Mouse (Mus musculus) midbrain, embryonic 14.5 days (tissue): ENCODE results near the gene Btla. TPM values are rescaled to one million over a fixed set of nuclear protein-coding genes. Genes with fewer than 3 reads are reported as not detected.

Experiments
- ATAC-seq: fragments of 200-750 bp; cut with Nextera tagmentation; 2 replicates; pipeline ENCODE4 v1.8.0; 2017; ENCODE audit warnings: moderate number of reproducible peaks, moderate library complexity; ENCODE audit not compliant: low FRiP score, low TSS enrichment
- DNase-seq: peaks from one replicate; pipeline ENCODE4 v3.0.0-alpha.2; 2015
- H3K27ac ChIP-seq: fragments of 300-500 bp; sonication (generic); replicated peaks from 2 replicates; pipeline ENCODE4 v1.5.1; 2014; ENCODE audit warnings: mild to moderate bottlenecking, low read depth, low read length, moderate library complexity
- H3K27me3 ChIP-seq: fragments of 300-500 bp; sonication (generic); 2 replicates; pipeline ENCODE4 v1.6.1; 2014; ENCODE audit warnings: low read length, control low read depth, mixed read lengths; ENCODE audit not compliant: control insufficient read depth, insufficient read depth
- H3K36me3 ChIP-seq: fragments of 300-500 bp; sonication (generic); 2 replicates; pipeline ENCODE4 v1.6.1; 2014; ENCODE audit warnings: low read length, control low read depth; ENCODE audit not compliant: control insufficient read depth, insufficient read depth
- H3K4me1 ChIP-seq: fragments of 300-500 bp; sonication (generic); 2 replicates; pipeline ENCODE4 v1.6.1; 2014; ENCODE audit warnings: mild to moderate bottlenecking, antibody characterized with exemption, low read length, control low read depth; ENCODE audit not compliant: control insufficient read depth, insufficient read depth
- H3K4me2 ChIP-seq: fragments of 300-500 bp; sonication (generic); 2 replicates; pipeline ENCODE4 v1.6.1; 2014; ENCODE audit warnings: mild to moderate bottlenecking, low read length, moderate library complexity
- H3K4me3 ChIP-seq: fragments of 300-500 bp; sonication (generic); replicated peaks from 2 replicates; pipeline ENCODE4 v1.5.1; 2014; ENCODE audit warnings: low read depth, low read length
- H3K9ac ChIP-seq: fragments of 300-500 bp; sonication (generic); replicated peaks from 2 replicates; pipeline ENCODE4 v1.6.1; 2014; ENCODE audit warnings: mild to moderate bottlenecking, low read length, moderate library complexity
- H3K9me3 ChIP-seq: fragments of 300-500 bp; sonication (generic); 2 replicates; pipeline ENCODE4 v1.6.1; 2016; ENCODE audit warnings: low read length, control low read depth, mixed read lengths; ENCODE audit not compliant: control insufficient read depth
- WGBS: fragments of 180-500 bp; shearing (Covaris S2); extraction: QIAGEN DNeasy Blood & Tissue Kit; methylation state at CpG from one replicate; pipeline ENCODE4 v1.1.7; 2014; 5-methylcytosine and 5-hydroxymethylcytosine counted together
- polyA plus RNA-seq: library from polyadenylated mRNA; unstranded; fragments of >200 nt; fragmentation: Nextera tagmentation; extraction: Ambion mirVana; gene quantifications from 2 replicates; pipeline ENCODE4 v1.2.1, GENCODE M21; 2014

Btla gene
- polyA plus RNA-seq, 1 experiment from 2014 or later = 0.11 TPM

- Histone ChIP-seq H3K9ac (no peak overlapping the region), H3K4me2 (no peak overlapping the region), H3K27me3 (no peaks in the 10 kb centered on the region), H3K4me1 (no peaks in the 10 kb centered on the region), H3K36me3 (no peaks in the 10 kb centered on the region), H3K9me3 (no peaks in the 10 kb centered on the region), H3K27ac (no peak overlapping the region), H3K4me3 (no peak overlapping the region)
- DNase-seq (peak; percentile 34), ATAC-seq (no peak)
Measured at GRCm38 (mm10) chr16:45250317-45250716, 26.2 kb downstream of the Btla start.

DNA sequence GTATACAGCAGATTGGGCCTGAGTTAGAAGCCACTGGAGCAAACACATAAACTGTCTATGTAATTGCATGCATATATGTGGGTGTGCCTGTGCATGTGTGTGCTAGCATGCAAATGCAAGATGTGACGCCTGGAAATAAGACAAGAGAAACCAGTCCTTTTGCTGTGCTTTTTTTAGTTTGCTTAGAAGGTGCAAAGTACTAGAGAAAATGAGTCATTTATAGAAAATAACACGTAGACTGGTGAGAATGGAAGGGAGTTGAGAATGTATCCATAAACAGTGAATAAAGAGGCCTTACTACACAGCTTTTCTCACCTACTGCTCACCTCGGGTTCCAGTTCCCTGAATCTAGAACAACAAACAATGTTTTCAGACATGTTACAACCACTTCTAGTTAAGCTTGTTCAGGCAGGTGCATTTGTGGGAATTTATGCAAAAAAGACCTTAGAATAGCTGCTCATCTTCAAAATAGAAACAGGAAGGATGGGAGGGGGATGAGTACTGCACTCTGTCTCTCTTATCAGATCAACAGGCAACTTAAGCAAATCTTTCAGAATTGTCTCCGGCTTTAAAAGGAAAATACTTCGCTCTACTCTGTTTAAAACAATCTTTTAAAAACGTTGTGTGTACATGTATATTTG is 27.8 kb downstream of the Btla start:
- Histone ChIP-seq H3K36me3 (no peaks in the 10 kb centered on the region), H3K4me2 (no peak overlapping the region), H3K9ac (no peak overlapping the region), H3K27ac (no peak overlapping the region), H3K9me3 (no peaks in the 10 kb centered on the region), H3K4me1 (no peaks in the 10 kb centered on the region), H3K4me3 (no peak overlapping the region), H3K27me3 (no peaks in the 10 kb centered on the region)
- no peak for DNase-seq
- no peak for ATAC-seq
- whole genome bisulfite sequencing = 91% methylated on average over 6 of the region's 6 CpGs

DNA sequence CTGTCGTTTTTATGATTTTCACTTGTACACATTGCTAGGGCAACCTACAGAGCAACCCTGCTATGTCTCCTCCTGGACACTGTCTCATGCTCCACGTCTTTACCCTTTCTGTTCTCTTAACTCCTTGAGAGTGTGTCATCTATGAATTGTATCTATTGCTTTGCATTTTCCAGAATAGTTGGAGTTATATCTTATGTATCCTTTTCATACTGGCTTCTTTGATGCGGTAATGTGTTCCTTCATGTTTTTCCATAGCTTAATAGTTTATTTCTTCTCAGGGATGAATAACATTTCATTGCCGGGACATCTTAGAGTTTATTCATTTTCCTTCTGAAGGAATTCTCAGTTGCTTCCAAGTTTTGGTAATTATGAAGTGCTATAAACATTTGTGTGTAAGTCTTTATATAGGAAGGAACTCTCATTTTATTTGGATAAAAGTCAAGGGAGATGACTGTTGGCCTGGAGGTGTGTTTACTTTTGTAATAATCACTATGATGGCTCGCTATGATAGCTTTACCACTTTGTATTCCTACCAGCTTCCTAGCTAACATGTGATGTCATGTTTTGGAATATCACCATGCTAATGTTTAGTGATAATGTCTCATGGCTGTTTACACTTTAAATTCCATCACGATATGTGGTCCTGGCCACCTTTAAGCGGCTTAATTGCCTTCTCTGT is 31.2 kb downstream of the Btla start:
- no peak overlapping the region for H3K9ac ChIP-seq
- DNase-seq (no peak), ATAC-seq (no peak)
- H3K36me3 ChIP-seq = no peaks in the 10 kb centered on the region
- no peaks in the 10 kb centered on the region for H3K4me1 ChIP-seq
- no peaks in the 10 kb centered on the region for H3K27me3 ChIP-seq
- 93% methylated on average over 7 of the region's 7 CpGs for WGBS
- H3K4me3 ChIP-seq = no peak overlapping the region
- H3K4me2 ChIP-seq = no peak overlapping the region
- H3K9me3 ChIP-seq = no peaks in the 10 kb centered on the region
- H3K27ac ChIP-seq = no peak overlapping the region

DNA sequence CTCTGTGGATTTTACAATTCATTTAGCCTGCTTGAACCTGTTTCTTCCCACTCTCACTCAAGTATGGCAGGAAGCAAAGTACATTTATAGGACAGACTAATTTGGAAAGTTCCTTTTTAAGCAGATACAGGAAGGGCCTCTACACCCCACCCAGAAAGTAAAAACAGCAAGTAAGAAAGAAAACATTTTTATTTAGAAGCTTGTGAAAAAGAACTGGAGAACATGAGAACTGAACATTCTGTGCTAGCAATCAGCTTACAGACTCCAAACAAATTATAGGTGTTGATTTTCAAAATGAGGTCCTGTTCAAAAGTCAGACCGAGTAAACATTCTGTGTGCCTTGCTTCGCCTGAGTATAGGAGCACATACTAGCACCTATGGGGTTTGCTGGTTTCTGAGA is 32.8 kb downstream of the Btla start:
- Histone ChIP-seq H3K27me3 (no peaks in the 10 kb centered on the region), H3K27ac (no peak overlapping the region), H3K4me2 (no peak overlapping the region), H3K4me1 (no peaks in the 10 kb centered on the region), H3K36me3 (no peaks in the 10 kb centered on the region), H3K9ac (no peak overlapping the region), H3K9me3 (no peaks in the 10 kb centered on the region), H3K4me3 (no peak overlapping the region)
- DNase-seq (no peak), ATAC-seq (no peak)
- WGBS = 94% methylated on average over 2 of the region's 2 CpGs

- Histone ChIP-seq H3K27me3 (no peaks in the 10 kb centered on the region), H3K27ac (no peak overlapping the region), H3K9me3 (no peaks in the 10 kb centered on the region), H3K36me3 (no peaks in the 10 kb centered on the region), H3K4me1 (no peaks in the 10 kb centered on the region), H3K9ac (no peak overlapping the region), H3K4me2 (no peak overlapping the region), H3K4me3 (no peak overlapping the region)
- WGBS = 80% methylated on average over 1 of the region's 1 CpGs
- ATAC-seq (no peak), DNase-seq (no peak)
Measured at GRCm38 (mm10) chr16:45257567-45257966, 33.5 kb downstream of the Btla start.

GRCm38 (mm10) chr16:45259663-45260062 is 35.5 kb downstream of the Btla start:
- H3K9ac ChIP-seq = no peak overlapping the region
- H3K4me3 ChIP-seq = no peak overlapping the region
- no peaks in the 10 kb centered on the region for H3K9me3 ChIP-seq
- ATAC-seq = no peak
- WGBS = 91% methylated on average over 2 of the region's 2 CpGs
- no peak overlapping the region for H3K27ac ChIP-seq
- no peaks in the 10 kb centered on the region for H3K27me3 ChIP-seq
- no peak overlapping the region for H3K4me2 ChIP-seq
- no peaks in the 10 kb centered on the region for H3K4me1 ChIP-seq
- DNase-seq = no peak
- H3K36me3 ChIP-seq = no peaks in the 10 kb centered on the region

DNA sequence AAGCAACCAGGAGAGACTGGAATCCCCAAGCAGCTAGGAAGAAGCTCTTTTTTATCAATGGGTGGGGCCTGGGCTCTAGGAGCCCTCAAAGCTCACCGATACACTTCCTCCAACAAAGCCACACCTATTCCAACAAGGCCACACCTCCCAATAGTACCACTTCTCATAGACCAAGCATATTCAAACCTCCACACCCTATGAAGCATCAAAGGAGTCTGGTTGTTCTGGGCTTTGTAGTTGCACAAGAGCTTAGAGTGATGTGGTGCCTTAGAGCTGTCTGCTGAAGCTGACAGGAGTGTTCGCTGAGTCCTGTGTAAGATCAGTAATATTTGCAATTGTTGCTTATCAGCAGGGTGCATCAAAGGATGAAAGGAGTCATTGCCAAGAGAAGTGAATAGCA is 37.2 kb downstream of the Btla start:
- no peak overlapping the region for H3K4me3 ChIP-seq
- no peaks in the 10 kb centered on the region for H3K36me3 ChIP-seq
- ATAC-seq = no peak
- no peaks in the 10 kb centered on the region for H3K9me3 ChIP-seq
- no peak for DNase-seq
- H3K4me1 ChIP-seq = no peaks in the 10 kb centered on the region
- no peak overlapping the region for H3K4me2 ChIP-seq
- no peak overlapping the region for H3K27ac ChIP-seq
- no peak overlapping the region for H3K9ac ChIP-seq
- 85% methylated on average over 2 of the region's 2 CpGs for WGBS
- H3K27me3 ChIP-seq = no peaks in the 10 kb centered on the region

DNA sequence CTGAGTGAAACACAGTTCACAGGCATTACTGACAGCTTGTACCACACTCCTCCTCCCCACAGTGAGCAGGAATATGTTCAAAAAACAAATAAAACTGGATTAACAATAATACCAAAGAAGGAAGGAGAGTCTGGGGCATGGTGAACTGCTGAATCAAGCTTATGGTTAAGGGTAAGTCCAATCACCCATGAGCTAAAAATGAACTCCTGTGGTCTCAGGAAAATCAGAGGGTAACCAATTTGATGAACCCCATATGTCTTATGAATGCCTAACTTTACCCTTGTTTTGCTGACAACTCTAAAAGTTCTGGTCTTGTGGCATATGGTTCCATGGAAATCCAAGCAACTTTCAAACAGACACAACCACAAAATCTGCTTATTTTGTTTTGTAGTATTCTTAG is 37.9 kb downstream of the Btla start:
- no peak overlapping the region for H3K4me2 ChIP-seq
- no peak overlapping the region for H3K4me3 ChIP-seq
- no peaks in the 10 kb centered on the region for H3K27me3 ChIP-seq
- no peak for ATAC-seq
- no peaks in the 10 kb centered on the region for H3K36me3 ChIP-seq
- no peak overlapping the region for H3K27ac ChIP-seq
- no peaks in the 10 kb centered on the region for H3K9me3 ChIP-seq
- DNase-seq = no peak
- no peaks in the 10 kb centered on the region for H3K4me1 ChIP-seq
- no peak overlapping the region for H3K9ac ChIP-seq

DNA sequence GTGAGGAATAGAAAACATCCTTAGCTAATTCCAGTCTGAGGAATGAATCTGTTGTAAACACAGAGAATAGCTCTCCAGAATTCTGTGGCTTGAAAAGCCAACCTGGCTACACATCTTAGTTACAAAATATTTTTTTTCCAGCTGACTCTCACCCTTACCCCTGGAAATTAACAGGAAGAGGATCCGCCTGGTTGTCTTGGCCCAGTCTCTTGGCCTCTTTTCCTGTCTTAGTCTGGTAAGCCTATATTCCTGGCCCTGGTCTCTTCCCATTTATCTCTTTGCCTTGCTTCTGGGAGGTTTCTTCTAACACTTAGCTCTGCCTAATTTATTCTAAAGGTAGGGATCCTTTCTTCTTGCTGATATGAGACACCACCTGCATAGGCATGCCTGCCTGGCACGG is 45.8 kb downstream of the Btla start:
- ATAC-seq (no peak), DNase-seq (no peak)
- Histone ChIP-seq H3K4me3 (no peak overlapping the region), H3K36me3 (no peaks in the 10 kb centered on the region), H3K9me3 (no peaks in the 10 kb centered on the region), H3K9ac (no peak overlapping the region), H3K27me3 (no peaks in the 10 kb centered on the region), H3K27ac (no peak overlapping the region), H3K4me1 (no peaks in the 10 kb centered on the region), H3K4me2 (no peak overlapping the region)
- 89% methylated on average over 2 of the region's 2 CpGs for WGBS
